Mouse (Mus musculus) lung, postnatal 10 days (tissue): ENCODE measurements around the gene Ift52.

Experiments
- DNase-seq: peaks from one replicate; pipeline ENCODE4 v3.0.0; 2021

Ift52 gene

DNA sequence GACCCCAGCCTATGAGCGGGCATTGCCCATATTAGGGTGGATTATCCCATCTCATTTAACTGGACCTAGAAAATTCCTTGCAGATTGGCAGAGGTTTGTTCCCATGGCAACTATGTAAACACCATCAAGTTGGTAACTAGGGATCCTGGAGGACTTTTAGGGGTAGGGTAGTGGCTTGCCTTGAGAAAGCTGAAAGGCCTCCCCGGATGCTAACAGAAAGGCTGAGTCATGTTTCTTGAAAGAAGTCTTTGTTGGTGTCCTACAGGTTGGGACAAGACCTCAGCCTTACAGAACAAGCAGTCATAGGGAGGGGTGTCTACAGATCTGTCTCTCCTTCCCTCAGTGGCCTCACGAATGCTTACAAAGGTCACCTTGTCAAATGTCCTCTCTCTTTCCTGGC, 58.1 kb downstream of the Ift52 start:
- no peak for DNase-seq

GRCm38 (mm10) chr2:163079041-163079440, 61.9 kb downstream of the Ift52 start:
- DNase-seq = no peak

- DNase-seq = no peak
These were observed 65.4 kb downstream of the Ift52 start for GRCm38 (mm10) chr2:163082591-163082990.

DNA sequence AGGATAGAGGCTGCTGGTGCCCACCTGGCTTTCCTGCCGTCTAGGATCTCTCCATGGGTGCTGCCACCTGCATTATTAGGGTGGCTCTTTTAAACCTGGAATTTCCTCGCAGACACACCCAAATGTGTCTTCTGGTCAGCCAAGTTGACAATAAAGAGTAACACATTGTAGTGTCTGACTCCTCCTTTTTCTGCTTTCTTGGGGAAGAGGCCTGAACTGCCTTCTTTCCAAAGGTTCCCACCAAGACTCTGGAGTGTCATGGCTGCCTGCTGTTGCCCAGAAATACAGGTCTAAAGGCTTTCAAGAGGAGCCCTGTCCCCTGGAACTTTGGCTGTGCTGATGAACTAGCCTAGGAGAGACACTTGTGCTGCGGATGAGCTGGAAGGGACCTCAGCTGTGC, 67.4 kb downstream of the Ift52 start:
- DNase-seq = no peak

DNA sequence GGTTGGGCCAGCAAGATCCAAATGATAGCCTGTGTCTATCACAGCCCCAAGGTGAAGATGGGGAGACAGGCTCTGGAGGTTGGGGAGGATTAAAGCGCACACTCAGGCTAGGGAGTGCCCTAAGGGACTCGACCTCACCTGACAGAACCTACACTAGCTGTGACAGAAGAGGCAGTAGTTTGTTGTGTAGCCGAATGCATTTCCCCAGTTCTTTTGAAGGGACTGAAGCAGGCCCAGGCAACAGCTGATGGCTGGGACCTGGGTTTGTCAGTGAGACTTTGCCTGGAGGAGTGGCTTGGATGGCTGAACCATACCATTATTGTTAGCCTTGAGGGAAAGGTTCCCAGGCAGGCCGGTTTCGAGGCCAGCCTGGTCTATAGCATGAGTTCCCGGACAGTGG, 67.9 kb downstream of the Ift52 start:
- DNase-seq = no peak

DNA sequence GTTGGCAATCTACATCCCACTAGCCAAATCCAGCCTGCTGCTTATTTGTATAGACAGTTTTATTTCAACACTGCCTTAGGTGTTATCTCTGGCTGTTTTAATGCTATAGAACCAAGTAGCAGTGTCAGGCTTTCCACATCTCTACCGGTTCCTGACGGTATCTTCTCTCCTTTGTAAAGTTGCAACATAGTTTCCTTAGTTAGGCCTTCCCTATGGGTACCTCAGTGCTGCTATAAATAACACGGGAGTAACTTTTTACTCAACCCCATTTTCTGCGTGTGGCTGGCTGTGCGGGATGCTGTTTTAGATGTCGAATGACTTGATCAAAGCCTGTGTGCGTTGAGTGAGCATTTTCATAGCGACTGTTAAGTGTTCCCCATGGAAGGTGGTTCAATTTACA, 69.4 kb downstream of the Ift52 start:
- no peak for DNase-seq

DNA sequence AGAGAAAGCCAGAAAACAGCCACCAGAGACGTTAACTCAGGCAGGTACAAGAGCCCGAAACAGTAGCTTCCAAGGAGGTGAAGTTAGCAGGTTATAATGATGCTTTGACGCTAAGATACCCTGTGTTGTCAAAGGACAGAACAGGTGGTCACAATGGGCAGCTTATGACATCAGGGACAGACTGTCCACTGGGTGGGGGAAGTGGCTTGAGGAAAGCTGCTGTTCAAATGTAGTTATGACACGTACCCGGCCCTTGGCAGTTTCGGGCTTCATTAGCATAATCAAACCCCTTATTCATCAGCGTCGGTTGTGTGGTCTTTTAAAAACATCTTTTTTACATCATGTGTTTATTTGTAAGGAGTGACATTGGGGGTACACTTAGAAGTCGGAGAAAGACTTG, 70.6 kb downstream of the Ift52 start, which contains the start of gene Gtsf1l:
Gtsf1l (minus strand) TSS at position 128 of the 400 bp plus-strand sequence.
- no peak for DNase-seq

- DNase-seq = peak; percentile 18
These were observed 72.4 kb downstream of the Ift52 start for GRCm38 (mm10) chr2:163089475-163090123.

DNA sequence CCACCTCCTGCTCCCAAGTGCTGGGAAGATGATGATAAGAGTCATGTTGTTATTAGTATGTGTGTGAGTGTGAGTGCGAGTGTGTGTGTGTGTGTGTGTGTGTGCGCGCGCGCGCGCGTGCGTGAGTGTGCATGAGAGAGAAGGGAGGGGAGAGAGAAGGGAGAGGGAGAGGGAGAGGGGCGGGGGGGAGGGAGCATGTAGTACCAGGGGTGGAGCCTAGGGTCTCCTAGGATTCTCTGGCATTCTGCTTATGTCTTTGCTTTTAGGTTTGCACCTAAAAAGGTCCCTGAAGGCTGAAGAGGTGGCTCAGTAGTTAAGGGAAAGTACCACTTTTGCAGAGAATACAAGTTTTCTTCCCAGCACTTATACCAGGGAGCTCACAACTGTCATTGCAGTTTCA, 77.8 kb downstream of the Ift52 start:
- no peak for DNase-seq
